Mouse (Mus musculus) v-Abl transformed pro-B cells (cell line): Measurements from ENCODE around the gene Pdzd7.

ENCODE experiments used
- in situ Hi-C, 2 experiments: fragments of 400-800 bp; cut with MboI; formaldehyde crosslinking; loops; one replicate each; pipeline ENCODE4 v1.15.1; 2025; ENCODE audit not compliant: unreplicated experiment in 2 of 2

Pdzd7 gene

GRCm38 (mm10) chr19:45063565-45064292 lies 18.2 kb upstream of the Pdzd7 start:
- in situ Hi-C loops: no loop called here

GRCm38 (mm10) chr19:45058841-45059240 lies 13.3 kb upstream of the Pdzd7 start:
- in situ Hi-C loops: no loop called here

- in situ Hi-C loops: no loop called here
These were observed 12.8 kb upstream of the Pdzd7 start for GRCm38 (mm10) chr19:45058113-45058839.

- in situ Hi-C loops: no loop called here
These were observed 12.2 kb upstream of the Pdzd7 start for GRCm38 (mm10) chr19:45057724-45058112.

DNA sequence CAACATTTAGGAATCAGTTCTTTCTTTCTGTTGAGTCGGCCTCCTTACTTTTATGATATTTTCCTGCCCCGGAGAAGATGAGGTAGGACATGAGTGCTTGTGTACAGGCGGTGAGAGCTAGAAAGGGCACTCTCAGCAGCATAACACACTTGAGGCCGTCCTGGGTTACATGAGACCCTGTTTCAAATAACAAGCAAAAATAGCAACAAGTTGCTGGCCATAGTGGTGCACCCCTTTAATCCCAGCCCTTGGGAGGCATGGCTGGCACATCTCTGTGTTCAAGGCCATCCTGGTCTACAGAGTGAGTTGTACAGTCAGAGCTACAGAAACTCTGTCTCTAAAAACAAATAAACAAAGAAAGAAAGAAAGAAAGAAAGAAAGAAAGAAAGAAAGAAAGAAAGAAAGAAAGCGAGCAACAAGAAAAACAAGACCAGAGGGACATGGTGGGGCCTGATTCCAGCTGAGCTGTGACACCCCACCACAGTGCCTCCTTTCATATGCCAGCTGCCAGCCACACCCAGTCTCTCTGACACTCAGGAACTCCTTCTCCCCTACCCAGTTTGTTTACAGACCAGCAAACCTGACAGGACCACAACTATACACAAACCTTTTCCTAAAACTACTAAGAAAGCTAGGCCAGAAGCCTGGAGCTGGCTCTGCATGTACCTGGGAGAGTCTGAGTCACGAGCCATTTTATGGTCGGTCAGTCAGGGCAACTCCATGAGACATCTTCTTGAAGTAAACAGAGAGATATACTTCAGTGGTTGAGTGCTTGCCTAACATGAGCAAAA lies 11.6 kb upstream of the Pdzd7 start:
- in situ Hi-C loops: no loop called here

DNA sequence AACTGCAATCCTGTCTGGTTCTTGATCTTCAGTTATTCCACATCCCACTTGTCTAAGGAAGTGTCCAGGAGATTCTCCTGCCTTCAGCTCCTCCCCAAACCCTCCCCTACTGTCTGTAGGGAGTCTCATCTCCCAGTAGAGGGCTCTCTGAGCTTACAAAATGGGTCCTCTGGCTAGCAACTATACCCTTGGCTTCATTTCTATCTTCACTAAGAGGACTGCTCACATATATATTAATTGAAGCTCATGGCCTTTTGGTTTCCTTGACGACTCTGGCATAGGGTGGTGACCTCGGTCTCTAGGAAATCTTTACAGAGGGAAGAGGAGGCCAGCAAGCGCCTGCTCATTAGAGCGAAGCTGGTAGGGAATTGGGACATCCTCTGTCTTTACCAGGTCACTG lies 10.8 kb upstream of the Pdzd7 start:
- in situ Hi-C loops: no loop called here

- in situ Hi-C loops: no loop called here
These were observed 9.6 kb upstream of the Pdzd7 start for GRCm38 (mm10) chr19:45054892-45055690.

DNA sequence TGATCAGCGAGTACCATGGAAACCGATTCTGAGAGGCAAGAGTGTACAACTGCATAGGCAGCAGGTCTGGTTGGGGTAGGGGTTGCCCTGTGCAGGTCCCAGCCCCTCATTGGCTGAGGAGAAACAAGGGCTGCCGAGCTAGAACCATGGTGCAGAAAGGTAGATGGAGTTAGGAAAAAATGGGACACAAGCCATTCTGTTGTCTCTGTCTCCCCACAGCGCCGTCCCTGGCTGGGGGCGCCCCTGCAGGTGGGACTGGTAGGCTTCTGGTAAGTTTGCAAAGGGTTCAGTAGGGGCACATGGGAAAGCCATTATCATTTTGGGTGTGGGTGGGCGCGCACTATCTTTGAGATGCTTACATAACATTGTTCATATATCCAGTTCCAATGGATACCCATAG lies 7.9 kb upstream of the Pdzd7 start:
- in situ Hi-C loops: no loop called here

GRCm38 (mm10) chr19:45049523-45049922 lies 4.0 kb upstream of the Pdzd7 start:
- in situ Hi-C loops: loop anchor here in 1 of 2 experiments (25.0 kb wide), 1 partner anchor 462 kb away; no protein-coding TSS in a partner anchor

- in situ Hi-C loops: loop anchor here in 1 of 2 experiments (25.0 kb wide), 1 partner anchor 462 kb away; no protein-coding TSS in a partner anchor
These were observed 3.3 kb upstream of the Pdzd7 start for GRCm38 (mm10) chr19:45048644-45049365.

DNA sequence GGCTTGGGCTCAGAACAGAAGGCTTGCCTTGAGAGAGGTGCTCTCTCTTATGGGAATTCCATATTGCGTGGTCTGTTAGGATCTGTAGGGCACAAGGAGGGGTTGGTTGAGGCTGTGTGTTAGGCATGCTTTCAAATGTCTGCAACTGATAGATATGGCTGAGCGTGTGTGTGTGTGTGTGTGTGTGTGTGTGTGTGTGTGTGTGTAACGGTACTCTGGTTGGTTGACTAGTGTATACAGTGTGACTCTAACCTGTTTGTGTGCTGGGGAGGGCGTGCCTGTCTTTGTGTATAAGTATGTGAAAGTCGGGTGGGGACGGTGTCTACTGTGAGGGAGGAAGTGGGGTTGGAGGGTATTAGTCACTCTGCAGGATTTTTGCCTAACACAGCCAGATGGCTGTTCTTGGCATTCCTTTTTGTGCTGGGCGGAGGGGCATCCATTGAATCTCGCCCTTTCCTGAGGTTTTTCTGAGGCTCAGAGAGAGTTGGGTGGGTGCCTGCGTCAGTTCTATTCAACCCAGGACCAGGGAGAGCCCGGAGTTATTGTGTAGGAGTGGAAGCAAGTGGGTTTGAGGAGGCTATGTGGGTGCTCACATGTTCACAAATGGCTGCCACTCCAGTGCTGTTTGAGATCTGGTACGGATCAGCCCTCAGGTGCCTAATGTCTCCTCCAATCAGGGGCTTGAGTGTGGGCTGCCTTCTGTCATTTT lies 2.6 kb upstream of the Pdzd7 start:
- in situ Hi-C loops: loop anchor here in 1 of 2 experiments (25.0 kb wide), 1 partner anchor 461 kb away; no protein-coding TSS in a partner anchor

DNA sequence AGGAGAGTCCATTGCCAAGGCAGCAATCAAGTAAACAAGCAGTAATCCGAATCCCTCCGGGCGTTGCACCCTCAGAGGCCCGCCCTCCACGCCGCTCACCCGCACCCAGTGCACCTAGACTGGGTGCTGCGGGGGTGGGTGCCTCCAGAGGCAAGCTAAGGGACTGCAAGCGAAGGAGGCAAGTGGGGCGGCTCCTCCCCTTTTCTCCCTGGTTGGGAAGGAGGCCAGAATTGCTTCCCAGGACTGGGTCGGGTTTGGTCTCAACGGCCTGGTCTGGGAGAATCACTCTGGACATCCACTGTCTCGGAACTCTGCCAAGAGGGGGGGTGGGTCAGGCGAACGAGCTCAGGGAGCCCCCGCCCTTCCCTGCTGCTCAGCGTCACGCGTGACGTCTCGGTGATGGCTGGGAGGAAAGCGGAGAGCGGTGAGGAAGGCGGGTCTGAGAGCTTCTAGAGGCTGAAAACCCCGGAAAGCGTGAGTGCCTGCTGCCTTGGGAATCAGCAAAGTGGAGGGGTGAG lies 2.0 kb upstream of the Pdzd7 start, which contains the start of gene Sfxn3:
Gene Sfxn3 (plus strand): TSS at position 87 of the 518 bp plus-strand sequence.
- in situ Hi-C loops: loop anchor here in 1 of 2 experiments (25.0 kb wide), 1 partner anchor 460 kb away; no protein-coding TSS in a partner anchor

- in situ Hi-C loops: loop anchor here in 1 of 2 experiments (25.0 kb wide), 1 partner anchor 459 kb away; no protein-coding TSS in a partner anchor
These were observed 1.2 kb upstream of the Pdzd7 start for GRCm38 (mm10) chr19:45046523-45047321.

DNA sequence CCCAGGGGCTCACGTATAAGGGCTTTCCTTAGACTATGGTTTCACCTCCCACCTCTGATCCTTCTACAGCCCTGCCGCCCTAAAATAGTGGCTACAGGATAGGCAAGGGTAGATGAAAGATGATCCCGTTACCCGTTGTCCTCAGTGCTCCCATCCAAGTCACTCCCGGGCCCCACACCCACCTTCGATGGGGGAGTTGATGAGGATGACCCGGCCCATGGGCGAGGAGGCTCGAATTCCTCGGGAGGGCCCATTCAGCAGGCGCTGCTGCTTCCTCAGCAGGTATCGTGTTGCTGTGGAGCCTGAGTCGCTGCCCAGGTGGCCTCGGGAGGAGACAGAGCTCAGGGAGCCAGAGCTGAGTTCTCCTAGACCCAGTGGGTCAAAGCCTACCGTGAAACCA lies 281 bp downstream of the Pdzd7 start:
- in situ Hi-C loops: loop anchor here in 1 of 2 experiments (25.0 kb wide), 1 partner anchor 458 kb away; no protein-coding TSS in a partner anchor

DNA sequence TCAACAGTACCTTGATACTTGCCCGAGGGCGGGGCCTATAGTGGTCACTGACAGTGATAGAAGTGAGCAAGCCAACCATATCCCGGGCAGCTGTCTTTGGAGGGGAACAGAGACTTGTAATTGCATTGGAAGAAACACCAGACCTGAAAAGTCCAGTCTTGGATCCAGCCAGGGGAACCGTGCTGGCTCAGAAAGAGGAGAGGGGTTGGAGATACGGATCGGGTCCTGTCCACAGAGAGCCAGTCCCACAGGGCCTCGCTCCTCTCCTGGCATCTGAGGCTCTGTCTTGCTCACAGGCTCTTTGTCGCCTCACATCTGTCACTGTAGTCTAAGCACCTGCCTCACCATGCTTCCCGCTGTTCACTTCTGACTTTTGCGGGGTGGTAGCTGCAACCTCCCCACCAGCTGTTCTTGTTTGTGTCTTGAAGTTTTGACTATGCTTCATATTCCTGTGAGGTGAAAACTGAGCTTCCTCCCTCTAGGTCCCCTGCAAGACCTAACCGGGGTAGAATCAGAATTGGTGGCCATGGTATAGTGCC lies 1.1 kb downstream of the Pdzd7 start:
- in situ Hi-C loops: loop anchor here in 1 of 2 experiments (25.0 kb wide), 1 partner anchor 457 kb away; no protein-coding TSS in a partner anchor

GRCm38 (mm10) chr19:45040214-45040613 lies 5.3 kb downstream of the Pdzd7 start:
- in situ Hi-C loops: loop anchor here in 1 of 2 experiments (25.0 kb wide), 1 partner anchor 453 kb away; no protein-coding TSS in a partner anchor

DNA sequence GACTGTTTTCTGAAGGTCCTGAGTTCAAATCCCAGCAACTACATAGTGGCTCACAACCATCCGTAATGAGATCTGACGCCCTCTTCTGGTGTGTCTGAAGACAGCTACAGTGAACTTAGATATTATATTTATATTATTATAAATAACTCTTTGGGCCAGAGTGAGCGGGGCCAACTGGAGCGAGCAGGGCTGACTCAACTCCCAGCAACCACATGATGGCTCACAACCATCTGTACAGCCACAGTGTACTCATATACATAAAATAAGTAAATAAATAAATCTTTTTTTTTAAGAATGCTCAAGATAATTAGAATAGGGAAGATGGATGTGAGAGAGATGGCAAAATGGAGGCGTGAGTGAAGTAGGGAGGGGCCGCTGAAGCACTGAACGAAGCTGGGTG lies 7.3 kb downstream of the Pdzd7 start:
- in situ Hi-C loops: loop anchor here (10.0 to 25.0 kb wide), 2 partner anchors 451 to 453 kb away; no protein-coding TSS in a partner anchor
